Mouse (Mus musculus) intestine, embryonic 16.5 days (tissue): Measurements from ENCODE around the gene Sf1. TPM values are rescaled to one million over a fixed set of nuclear protein-coding genes. Genes with fewer than 3 reads are reported as not detected.

Source experiments
- ATAC-seq: fragments of 200-750 bp; cut with Nextera tagmentation; 2 replicates; pipeline ENCODE4 v1.8.0; 2017; ENCODE audit warnings: moderate TSS enrichment, moderate library complexity
- H3K27ac ChIP-seq: fragments of 300-500 bp; sonication (generic); 2 replicates; pipeline ENCODE4 v1.5.1; 2014; ENCODE audit warnings: mild to moderate bottlenecking, low read length
- H3K27me3 ChIP-seq: fragments of 300-500 bp; sonication (generic); replicated peaks from 2 replicates; pipeline ENCODE4 v1.6.1; 2014; ENCODE audit warnings: low read length, control low read depth, mixed read lengths; ENCODE audit not compliant: control insufficient read depth, insufficient read depth
- H3K36me3 ChIP-seq: fragments of 300-500 bp; sonication (generic); 2 replicates; pipeline ENCODE4 v1.6.1; 2014; ENCODE audit warnings: low read length, control low read depth; ENCODE audit not compliant: control insufficient read depth, insufficient read depth
- H3K4me1 ChIP-seq: fragments of 300-500 bp; sonication (generic); 2 replicates; pipeline ENCODE4 v1.6.1; 2014; ENCODE audit warnings: low read length, control low read depth, mixed read lengths; ENCODE audit not compliant: control insufficient read depth, insufficient read depth
- H3K4me2 ChIP-seq: fragments of 300-500 bp; sonication (generic); 2 replicates; pipeline ENCODE4 v1.6.1; 2014; ENCODE audit warnings: low read depth, low read length, control low read depth
- H3K4me3 ChIP-seq: fragments of 300-500 bp; sonication (generic); 2 replicates; pipeline ENCODE4 v1.5.1; 2014; ENCODE audit warnings: mild to moderate bottlenecking, low read length
- H3K9ac ChIP-seq: fragments of 300-500 bp; sonication (generic); 2 replicates; pipeline ENCODE4 v1.6.1; 2014; ENCODE audit warnings: low read depth, low read length
- H3K9me3 ChIP-seq: fragments of 300-500 bp; sonication (generic); 2 replicates; pipeline ENCODE4 v1.6.1; 2016; ENCODE audit warnings: low read length, control low read depth; ENCODE audit not compliant: control insufficient read depth
- WGBS: fragments of 180-500 bp; shearing (Covaris S2); extraction: QIAGEN DNeasy Blood & Tissue Kit; methylation state at CpG from one replicate; pipeline ENCODE4 v1.1.7; 2014; 5-methylcytosine and 5-hydroxymethylcytosine counted together
- polyA plus RNA-seq: library from polyadenylated mRNA; unstranded; fragments of >200 nt; fragmentation: Nextera tagmentation; extraction: Ambion mirVana; gene quantifications from 2 replicates; pipeline ENCODE4 v1.2.1, GENCODE M21; 2015

The Sf1 gene
- polyA plus RNA-seq, 1 experiment from 2014 or later = 94.7 TPM

- peak within 1 kb of the TSS; percentile 71 for H3K4me3 ChIP-seq
- peaks cover 25% of the 10 kb centered on the region for H3K27me3 ChIP-seq
- no peaks in the 10 kb centered on the region for H3K9me3 ChIP-seq
- H3K4me2 ChIP-seq = peak within 1 kb of the TSS; percentile 100
- peak; percentile 38; the same call in 1 of the 2 replicates for ATAC-seq
- peaks cover 28% of the 10 kb centered on the region for H3K4me1 ChIP-seq
- H3K9ac ChIP-seq = peak within 1 kb of the TSS; percentile 72
- WGBS = under 1% methylated on average over 65 of the region's 87 CpGs
- no peaks in the 10 kb centered on the region for H3K36me3 ChIP-seq
- H3K27ac ChIP-seq = peak within 1 kb of the TSS; percentile 57
Measured at GRCm38 (mm10) chr19:6399285-6400095, 36.0 kb downstream of the Sf1 start, which contains the start of gene Rasgrp2. Gene Rasgrp2 (plus strand): TSS chr19:6399340.

DNA sequence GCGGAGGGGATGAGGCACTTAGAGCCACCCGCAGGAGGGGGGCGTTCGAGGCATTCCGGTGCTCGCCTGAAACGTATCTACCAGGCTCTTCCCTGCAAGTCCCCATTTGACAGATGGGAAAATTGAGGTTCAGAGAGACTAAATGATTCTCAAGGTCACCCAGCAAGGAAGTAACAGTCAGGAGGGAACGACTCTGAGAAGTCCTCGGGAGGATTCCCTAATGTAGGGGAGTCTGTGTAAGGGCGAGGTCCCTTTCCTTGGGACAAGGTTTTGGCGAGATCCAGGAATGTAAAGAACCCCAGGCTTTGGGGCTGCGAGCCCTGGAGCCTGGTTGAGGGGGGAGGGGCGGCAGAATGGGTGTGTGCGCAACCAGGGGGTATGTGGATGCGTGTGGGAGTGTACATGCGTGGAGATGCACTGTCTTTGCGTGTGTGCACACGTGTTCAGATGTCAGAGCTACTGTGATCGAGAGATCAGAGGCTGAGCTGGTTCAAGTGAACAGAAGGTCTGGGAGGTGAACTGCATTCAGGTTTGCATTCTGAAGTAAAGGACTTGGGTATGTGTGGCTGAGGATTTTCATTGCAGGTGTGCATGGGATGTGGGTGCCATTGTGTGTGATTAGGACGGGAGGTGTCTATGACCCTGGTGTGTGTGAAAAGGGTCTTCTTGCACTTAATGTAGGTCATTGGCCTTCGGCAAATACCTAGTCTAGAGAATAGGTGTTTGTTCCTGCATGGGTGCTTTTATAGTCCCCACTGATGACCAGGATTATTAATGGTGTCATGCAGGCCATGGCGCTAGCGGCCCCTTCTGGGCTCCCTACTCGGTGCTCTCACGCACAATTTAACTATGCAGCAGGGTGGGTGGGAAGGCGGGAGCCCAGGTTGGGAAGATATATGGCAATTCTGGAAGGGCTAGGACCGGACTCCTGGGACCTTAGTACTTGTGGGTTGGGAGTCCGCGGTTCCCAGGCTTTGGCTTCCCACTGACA, 36.9 kb downstream of the Sf1 start:
- Histone ChIP-seq H3K9me3 (no peaks in the 10 kb centered on the region), H3K27me3 (peaks cover 25% of the 10 kb centered on the region), H3K4me3 (peak overlapping the region; percentile 71), H3K4me1 (peaks cover 28% of the 10 kb centered on the region), H3K4me2 (peak overlapping the region; percentile 100), H3K36me3 (no peaks in the 10 kb centered on the region), H3K27ac (peak overlapping the region; percentile 57; the same call in 1 of the 2 replicates), H3K9ac (peak overlapping the region; percentile 72)
- WGBS = 2% methylated on average over 29 of the region's 29 CpGs
- peak; percentile 1; the same call in 1 of the 2 replicates for ATAC-seq

GRCm38 (mm10) chr19:6401131-6401815, 37.8 kb downstream of the Sf1 start:
- H3K36me3 ChIP-seq = no peaks in the 10 kb centered on the region
- peaks cover 28% of the 10 kb centered on the region for H3K4me1 ChIP-seq
- H3K4me3 ChIP-seq = peak overlapping the region; percentile 71
- H3K27me3 ChIP-seq = peaks cover 25% of the 10 kb centered on the region
- H3K9ac ChIP-seq = peak overlapping the region; percentile 52
- peak; percentile 47 for ATAC-seq
- H3K27ac ChIP-seq = no peak overlapping the region; the same call in 1 of the 2 replicates
- no peaks in the 10 kb centered on the region for H3K9me3 ChIP-seq
- WGBS = 0% methylated on average over 32 of the region's 32 CpGs
- H3K4me2 ChIP-seq = peak overlapping the region; percentile 100

GRCm38 (mm10) chr19:6401951-6402350, 38.5 kb downstream of the Sf1 start:
- peak overlapping the region; percentile 52 for H3K9ac ChIP-seq
- peaks cover 28% of the 10 kb centered on the region for H3K4me1 ChIP-seq
- no peak for ATAC-seq
- WGBS = 11% methylated on average over 9 of the region's 9 CpGs
- peak overlapping the region; percentile 71 for H3K4me3 ChIP-seq
- peaks cover 25% of the 10 kb centered on the region for H3K27me3 ChIP-seq
- no peak overlapping the region; the same call in 1 of the 2 replicates for H3K27ac ChIP-seq
- H3K9me3 ChIP-seq = no peaks in the 10 kb centered on the region
- H3K36me3 ChIP-seq = no peaks in the 10 kb centered on the region
- peak overlapping the region; percentile 100 for H3K4me2 ChIP-seq

DNA sequence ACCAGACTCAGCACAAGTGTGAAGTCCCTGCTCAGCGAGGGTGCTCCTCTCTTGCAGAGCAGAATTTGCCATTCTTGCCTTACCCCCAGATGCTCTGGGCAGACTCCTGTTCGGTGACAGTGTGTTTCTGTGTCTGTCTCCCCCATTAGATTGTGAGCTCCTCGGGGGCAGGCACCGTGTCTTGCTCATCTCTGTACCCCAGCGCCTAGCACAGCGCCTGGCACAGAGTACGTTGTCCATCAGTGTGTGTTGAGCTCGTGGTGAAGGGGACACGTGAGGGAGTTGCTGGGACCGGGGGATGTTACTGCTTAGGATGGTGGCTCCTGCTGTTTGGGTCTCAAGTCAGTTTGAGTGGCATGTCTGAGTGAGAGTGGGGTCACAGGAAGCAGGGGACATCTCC, 40.4 kb downstream of the Sf1 start:
- no peak for ATAC-seq
- H3K9ac ChIP-seq = no peak overlapping the region
- H3K4me2 ChIP-seq = no peak overlapping the region
- no peaks in the 10 kb centered on the region for H3K36me3 ChIP-seq
- peaks cover 27% of the 10 kb centered on the region for H3K4me1 ChIP-seq
- WGBS = 85% methylated on average over 10 of the region's 10 CpGs
- H3K9me3 ChIP-seq = no peaks in the 10 kb centered on the region
- no peak overlapping the region for H3K4me3 ChIP-seq
- peaks cover 25% of the 10 kb centered on the region for H3K27me3 ChIP-seq
- H3K27ac ChIP-seq = no peak overlapping the region

GRCm38 (mm10) chr19:6405433-6405832, 41.9 kb downstream of the Sf1 start:
- no peaks in the 10 kb centered on the region for H3K9me3 ChIP-seq
- 75% methylated on average over 10 of the region's 10 CpGs for WGBS
- peaks cover 22% of the 10 kb centered on the region for H3K27me3 ChIP-seq
- no peak overlapping the region for H3K9ac ChIP-seq
- peaks cover 17% of the 10 kb centered on the region for H3K4me1 ChIP-seq
- ATAC-seq = no peak
- H3K4me3 ChIP-seq = no peak overlapping the region
- H3K27ac ChIP-seq = no peak overlapping the region
- no peak overlapping the region for H3K4me2 ChIP-seq
- H3K36me3 ChIP-seq = no peaks in the 10 kb centered on the region

DNA sequence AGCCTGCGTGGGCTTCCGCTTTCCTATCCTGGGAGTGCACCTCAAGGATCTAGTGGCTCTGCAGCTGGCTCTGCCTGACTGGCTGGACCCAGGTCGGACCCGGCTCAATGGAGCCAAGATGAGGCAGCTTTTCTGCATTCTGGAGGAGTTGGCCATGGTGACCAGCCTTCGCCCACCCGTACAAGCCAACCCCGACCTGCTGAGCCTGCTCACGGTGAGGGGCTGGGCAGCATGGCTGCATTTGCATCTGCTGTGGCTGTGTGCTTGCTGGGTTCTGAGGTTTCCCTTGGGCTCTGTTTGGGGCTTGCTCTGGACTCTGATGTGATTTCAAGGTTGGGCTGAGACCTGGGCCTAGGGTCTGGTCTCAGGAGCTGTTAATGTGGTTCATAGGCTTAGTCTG, 43.6 kb downstream of the Sf1 start:
- ATAC-seq = no peak
- Histone ChIP-seq H3K4me3 (no peak overlapping the region), H3K9ac (0 out of 2 replicates have a peak overlapping the region, but pooled peaks have one; percentile 29), H3K27me3 (peaks cover 9% of the 10 kb centered on the region; the same call in 1 of the 2 replicates), H3K4me2 (no peak overlapping the region), H3K36me3 (no peaks in the 10 kb centered on the region), H3K4me1 (peaks cover under 1% of the 10 kb centered on the region), H3K27ac (no peak overlapping the region), H3K9me3 (no peaks in the 10 kb centered on the region)
- 90% methylated on average over 8 of the region's 8 CpGs for WGBS

DNA sequence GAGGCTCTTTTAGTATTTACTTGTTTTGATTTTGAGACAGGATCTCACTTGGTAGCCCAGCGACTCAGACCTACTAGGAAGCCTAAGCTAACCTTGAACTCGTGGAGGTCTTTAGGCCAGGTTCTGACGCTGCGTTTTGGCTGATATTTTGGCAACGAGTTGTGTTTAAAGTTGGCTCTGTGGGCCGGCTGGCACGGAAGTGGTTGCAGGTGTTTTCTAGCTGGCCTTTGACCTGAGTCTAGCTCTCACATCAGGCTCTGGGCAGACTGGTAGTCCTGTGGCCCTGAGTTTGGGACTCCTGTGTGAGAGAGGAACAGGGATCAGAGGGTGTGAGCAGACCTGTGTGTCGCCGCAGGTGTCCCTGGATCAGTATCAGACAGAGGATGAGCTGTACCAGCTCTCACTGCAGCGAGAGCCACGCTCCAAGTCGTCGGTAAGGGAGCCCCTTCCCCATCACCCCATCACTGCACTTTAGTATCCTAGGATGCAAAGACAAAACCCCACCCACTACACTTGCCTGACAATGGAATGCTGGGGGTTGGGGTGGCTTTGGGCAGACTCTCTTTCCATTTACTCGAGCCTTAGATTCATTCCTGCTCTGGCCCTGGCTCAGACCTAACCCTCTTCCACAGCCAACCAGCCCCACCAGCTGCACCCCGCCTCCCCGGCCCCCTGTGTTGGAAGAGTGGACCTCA, 44.5 kb downstream of the Sf1 start:
- H3K27me3 ChIP-seq = peaks cover 1% of the 10 kb centered on the region; the same call in 1 of the 2 replicates
- no peaks in the 10 kb centered on the region for H3K36me3 ChIP-seq
- no peak overlapping the region for H3K27ac ChIP-seq
- no peak overlapping the region for H3K4me3 ChIP-seq
- no peaks in the 10 kb centered on the region for H3K9me3 ChIP-seq
- 60% methylated on average over 16 of the region's 16 CpGs for WGBS
- no peak overlapping the region for H3K4me2 ChIP-seq
- peaks cover 2% of the 10 kb centered on the region; the same call in 1 of the 2 replicates for H3K4me1 ChIP-seq
- H3K9ac ChIP-seq = no peak overlapping the region
- ATAC-seq = no peak
